Mouse (Mus musculus): ENCODE data around the gene Rbms1. TPM values are rescaled to one million over a fixed set of nuclear protein-coding genes. Genes with fewer than 3 reads are reported as not detected.
A peak's percentile ranks its signal among the peaks of the same experiment; 100 is the strongest.

Rbms1 gene
- total RNA-seq, 2 experiments from 2014 or later = 60.8 to 65.8 TPM

- intact Hi-C loops (cut with DNase I) = no loop called here
These were observed 233.9 kb downstream of the Rbms1 start for GRCm38 (mm10) chr2:60728902-60729585.

GRCm38 (mm10) chr2:60724660-60725059 is 238.3 kb downstream of the Rbms1 start:
- intact Hi-C loops (cut with DNase I) = loop anchor here (5.0 kb wide), 2 partner anchors 178 to 238 kb away; partner anchors contain the start of gene Rbms1

More at GRCm38 (mm10) chr2:60728902-60729585, 233.9 kb downstream of the Rbms1 start:
- no peak for DNase-seq

GRCm38 (mm10) chr2:60722967-60723366 is 240.0 kb downstream of the Rbms1 start:
- no peak for DNase-seq
- intact Hi-C loops (cut with DNase I) = loop anchor here (2.0 to 5.0 kb wide), 3 partner anchors 179 to 680 kb away; partner anchors contain the start of gene Rbms1

More at GRCm38 (mm10) chr2:60724660-60725059, 238.3 kb downstream of the Rbms1 start:
- DNase-seq = no peak

- intact Hi-C loops (cut with DNase I) = loop anchor here (2.0 to 5.0 kb wide), 3 partner anchors 180 to 680 kb away; partner anchors contain the start of gene Rbms1
- DNase-seq = peak; percentile 46 to 66
These were observed 240.5 kb downstream of the Rbms1 start, which contains the start of gene Itgb6 for GRCm38 (mm10) chr2:60722514-60722913. Gene Itgb6 (minus strand): TSS chr2:60722643.

GRCm38 (mm10) chr2:60720906-60721305 is 242.1 kb downstream of the Rbms1 start:
- intact Hi-C loops (cut with DNase I) = loop anchor here (1.0 to 5.0 kb wide), 3 partner anchors 181 to 733 kb away; partner anchors contain the start of gene Rbms1

GRCm38 (mm10) chr2:60720205-60720604 is 242.8 kb downstream of the Rbms1 start:
- intact Hi-C loops (cut with DNase I) = loop anchor here (5.0 kb wide), 2 partner anchors 182 to 242 kb away; partner anchors contain the start of gene Rbms1
- DNase-seq = peak; percentile 51 to 71

More at GRCm38 (mm10) chr2:60720906-60721305, 242.1 kb downstream of the Rbms1 start:
- peak in 1 of 2 experiments; percentile 69 for DNase-seq

- intact Hi-C loops (cut with DNase I) = no loop called here
- DNase-seq = peak; percentile 40 to 45
These were observed 245.6 kb downstream of the Rbms1 start for GRCm38 (mm10) chr2:60717348-60717747.

- intact Hi-C loops (cut with DNase I) = no loop called here
- DNase-seq = no peak
These were observed 246.4 kb downstream of the Rbms1 start for GRCm38 (mm10) chr2:60716549-60716948.

- intact Hi-C loops (cut with DNase I) = no loop called here
- no peak for DNase-seq
These were observed 247.2 kb downstream of the Rbms1 start for GRCm38 (mm10) chr2:60715771-60716170.

GRCm38 (mm10) chr2:60714971-60715502 is 248.0 kb downstream of the Rbms1 start:
- no peak for DNase-seq
- intact Hi-C loops (cut with DNase I) = no loop called here

GRCm38 (mm10) chr2:60714475-60714874 is 248.5 kb downstream of the Rbms1 start:
- intact Hi-C loops (cut with DNase I) = no loop called here
- DNase-seq = no peak

- intact Hi-C loops (cut with DNase I) = no loop called here
- no peak for DNase-seq
These were observed 249.1 kb downstream of the Rbms1 start for GRCm38 (mm10) chr2:60713857-60714256.

GRCm38 (mm10) chr2:60712891-60713290 is 250.1 kb downstream of the Rbms1 start:
- intact Hi-C loops (cut with DNase I) = no loop called here
- no peak for DNase-seq

GRCm38 (mm10) chr2:60712483-60712882 is 250.5 kb downstream of the Rbms1 start:
- intact Hi-C loops (cut with DNase I) = no loop called here
- DNase-seq = no peak

- intact Hi-C loops (cut with DNase I) = no loop called here
- no peak for DNase-seq
These were observed 251.7 kb downstream of the Rbms1 start for GRCm38 (mm10) chr2:60711098-60711880.

- no peak for DNase-seq
- intact Hi-C loops (cut with DNase I) = no loop called here
These were observed 252.7 kb downstream of the Rbms1 start for GRCm38 (mm10) chr2:60710317-60710716.

- intact Hi-C loops (cut with DNase I) = no loop called here
- no peak for DNase-seq
These were observed 254.3 kb downstream of the Rbms1 start for GRCm38 (mm10) chr2:60708671-60709070.

- no peak for DNase-seq
- intact Hi-C loops (cut with DNase I) = no loop called here
These were observed 256.1 kb downstream of the Rbms1 start for GRCm38 (mm10) chr2:60706866-60707265.

- intact Hi-C loops (cut with DNase I) = no loop called here
- DNase-seq = no peak
These were observed 257.6 kb downstream of the Rbms1 start for GRCm38 (mm10) chr2:60705426-60705825.

- no peak for DNase-seq
- intact Hi-C loops (cut with DNase I) = no loop called here
These were observed 259.7 kb downstream of the Rbms1 start for GRCm38 (mm10) chr2:60703315-60703714.

GRCm38 (mm10) chr2:60700956-60701355 is 262.0 kb downstream of the Rbms1 start:
- intact Hi-C loops (cut with DNase I) = no loop called here
- no peak for DNase-seq
